Mouse (Mus musculus) granulocyte monocyte progenitor cell, adult 5-6 weeks (primary cell): ENCODE data around the gene Uba6. TPM values are rescaled to one million over a fixed set of nuclear protein-coding genes. Genes with fewer than 3 reads are reported as not detected.

Experiments used
- ATAC-seq: replicated peaks from 2 replicates; pipeline ENCODE4 v1.8.0; 2016; ENCODE audit warnings: mild to moderate bottlenecking, moderate TSS enrichment, inconsistent platforms; ENCODE audit not compliant: poor library complexity, severe bottlenecking
- total RNA-seq, 2 experiments: library from RNA; stranded (forward) in 1 of 2; stranded (reverse) in 1 of 2; fragments of 200-712, 200-1000 nt in 1 of 2; fragments of >200 nt in 1 of 2; fragmentation: Nextera tagmentation in 1 of 2; gene quantifications; 2 replicates each; pipeline ENCODE4 v1.2.3; 2014 to 2017

The Uba6 gene
- total RNA-seq, 2 experiments from 2014 or later = 16.1 to 24.4 TPM

DNA sequence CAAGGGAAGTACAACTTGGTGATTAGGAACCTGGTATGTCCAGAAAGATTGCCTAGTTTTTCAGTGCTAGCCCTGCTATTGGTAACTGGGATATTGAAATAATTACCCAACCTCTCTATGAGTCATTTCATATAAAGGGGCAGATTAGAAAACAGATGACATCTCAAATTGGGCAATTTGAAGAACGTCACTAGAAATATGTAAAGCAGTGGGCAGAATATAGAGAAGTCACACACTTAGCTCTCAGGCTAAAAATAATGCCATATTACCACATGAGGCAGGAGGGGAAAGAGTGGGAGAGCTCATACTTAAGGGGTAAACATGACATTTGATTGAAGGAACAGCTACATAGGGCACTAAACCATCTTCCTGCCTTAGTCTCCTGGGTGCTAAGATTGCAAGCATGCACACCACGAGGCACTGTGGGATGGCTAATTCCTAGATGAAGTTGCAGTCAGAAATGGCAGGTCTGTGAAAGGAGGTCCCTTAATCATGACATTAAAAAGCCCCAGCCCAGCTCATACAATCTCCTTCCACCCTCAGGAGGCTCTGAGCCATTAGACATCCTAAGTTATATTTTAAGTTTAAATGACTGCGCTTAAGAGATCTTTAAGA lies 93.8 kb downstream of the Uba6 start:
- ATAC-seq = peak; percentile 95

DNA sequence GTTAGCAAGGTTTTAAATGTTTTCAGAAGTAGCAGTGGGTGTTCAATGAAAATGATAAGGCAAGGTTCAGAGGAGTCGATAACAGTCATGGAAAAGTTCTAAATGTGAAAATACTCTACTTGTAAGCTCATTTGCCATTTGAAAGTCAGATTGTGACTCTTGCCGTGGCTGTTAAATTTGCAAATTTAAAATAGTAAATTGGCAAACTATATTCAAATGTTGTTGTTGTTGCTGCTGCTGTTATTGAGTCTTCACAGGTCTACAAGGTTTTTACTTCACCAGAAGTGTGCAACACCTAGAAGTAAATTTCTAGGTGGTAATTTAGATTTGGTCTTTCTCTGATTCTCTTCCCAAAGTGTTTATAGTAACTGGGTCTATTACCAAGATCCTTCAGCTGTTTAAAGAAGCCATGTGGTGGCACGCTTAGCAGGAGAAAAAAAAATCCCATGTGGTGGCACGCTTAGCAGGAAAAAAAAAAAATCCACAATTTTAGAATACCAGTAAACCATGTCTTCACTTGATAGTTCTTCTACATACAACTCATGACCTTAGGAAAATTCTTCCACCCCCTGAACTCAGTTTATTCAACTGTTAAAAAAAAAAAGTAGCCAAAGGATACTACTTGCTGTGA lies 99.7 kb downstream of the Uba6 start:
- no peak for ATAC-seq

DNA sequence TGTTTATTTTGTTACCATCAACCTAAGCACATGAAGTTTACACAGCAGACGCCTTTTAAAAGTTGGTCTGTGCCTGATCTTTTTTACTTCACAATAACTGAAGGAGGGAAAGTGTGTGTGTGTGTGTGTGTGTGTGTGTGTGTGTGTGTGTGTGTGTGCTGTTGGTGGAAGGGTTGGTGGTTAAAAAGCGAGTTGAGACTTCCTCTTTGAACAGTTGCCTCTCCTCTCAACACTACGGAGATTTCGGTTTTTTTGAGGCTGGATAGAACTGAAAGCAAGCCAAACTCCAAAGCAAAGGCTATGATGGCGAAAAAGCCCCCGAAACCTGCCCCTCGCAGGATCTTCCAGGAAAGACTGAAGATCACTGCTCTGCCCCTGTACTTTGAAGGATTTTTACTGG lies 101.1 kb downstream of the Uba6 start, which contains the start of gene Stap1:
Gene Stap1, plus strand, starts transcription at position 209 of the 400 bp plus-strand sequence.
- peak; percentile 57 for ATAC-seq

DNA sequence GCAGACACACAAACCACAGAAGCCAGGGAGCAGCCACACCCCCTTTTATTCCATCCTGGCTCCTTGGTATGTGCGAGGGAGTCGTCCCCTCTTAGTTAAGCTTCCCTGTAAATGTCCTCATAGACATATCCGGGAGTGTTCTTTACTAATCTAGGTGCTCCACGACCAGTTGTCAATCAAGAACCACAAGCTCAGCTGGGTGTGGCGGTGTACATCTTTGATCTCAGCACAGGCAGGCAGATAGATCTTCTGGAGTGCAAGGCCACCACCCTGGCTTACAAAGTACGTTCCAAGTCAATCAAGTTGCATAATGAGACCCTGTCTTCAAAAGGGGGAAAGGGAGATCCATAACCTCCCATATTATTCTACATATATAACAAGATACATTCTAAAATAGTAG lies 103.5 kb downstream of the Uba6 start:
- ATAC-seq = no peak

DNA sequence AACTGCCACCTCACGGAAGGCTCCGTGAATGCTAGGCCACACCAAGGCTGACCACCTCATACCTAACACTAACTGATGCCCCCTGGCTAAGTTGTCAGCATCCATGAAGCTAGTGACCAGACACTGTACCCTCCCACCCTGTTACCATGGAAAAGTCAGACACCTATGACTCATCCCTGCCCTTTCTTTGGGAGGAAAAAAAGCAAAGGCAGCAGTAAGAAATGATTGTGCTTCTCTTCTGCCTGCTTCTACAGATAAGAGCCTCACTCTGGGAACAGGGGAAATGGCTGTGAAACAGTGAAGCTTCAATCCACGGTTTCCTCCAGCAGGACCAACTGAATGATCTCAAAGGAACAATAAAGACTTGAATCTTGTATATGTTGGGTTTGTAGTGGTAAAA lies 104.2 kb downstream of the Uba6 start:
- peak; percentile 23 for ATAC-seq

DNA sequence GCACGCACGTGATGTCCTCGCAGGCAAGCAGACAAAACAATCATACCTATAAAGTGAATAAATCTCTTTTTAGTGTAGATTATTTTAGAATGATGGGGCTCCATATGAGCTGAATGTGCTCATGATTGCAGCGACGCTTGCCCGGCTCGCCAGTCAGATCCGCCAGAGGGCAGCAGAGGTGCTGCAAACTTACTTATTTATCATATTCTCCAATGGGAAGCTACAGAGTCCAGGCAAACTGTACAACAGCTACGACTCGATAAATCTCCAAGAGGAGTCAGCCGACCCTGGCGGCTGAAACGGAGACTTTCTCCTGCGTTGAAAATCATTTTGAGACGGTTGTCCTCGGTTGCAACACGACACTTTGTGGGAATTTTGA lies 106.1 kb downstream of the Uba6 start:
- peak; percentile 56 for ATAC-seq

DNA sequence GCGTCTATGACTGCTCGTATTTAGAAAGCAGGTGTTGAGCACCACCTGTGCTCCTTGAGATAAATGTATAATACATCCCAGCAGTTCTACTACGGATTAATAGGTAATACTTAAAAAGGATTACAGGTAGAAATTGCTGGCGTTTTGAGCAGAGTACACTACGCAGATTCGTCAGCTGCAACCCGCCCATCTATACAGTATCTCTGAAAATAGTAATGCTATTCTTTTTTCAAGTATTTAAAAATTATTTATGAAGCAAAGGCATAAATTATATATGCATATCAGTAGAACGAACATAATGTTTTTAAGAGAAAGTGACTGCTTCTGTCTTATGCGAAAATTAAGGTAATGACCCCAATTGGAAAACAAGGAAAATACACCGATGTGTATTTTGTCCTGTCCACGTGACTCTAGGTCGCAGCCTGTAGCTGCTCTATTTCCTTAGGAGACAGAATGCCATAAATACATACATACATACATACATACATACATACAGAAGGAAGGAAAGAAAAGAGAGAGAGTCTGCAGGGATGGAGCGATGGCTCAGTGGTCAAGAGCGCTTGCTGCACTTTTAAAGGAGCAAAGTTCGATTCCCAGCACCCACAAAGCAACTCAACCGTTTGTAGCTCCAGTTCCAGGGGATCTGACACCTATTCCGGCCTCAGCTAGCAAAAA lies 106.6 kb downstream of the Uba6 start:
- 0 out of 2 replicates have a peak, but pooled peaks have one; percentile 1 for ATAC-seq

DNA sequence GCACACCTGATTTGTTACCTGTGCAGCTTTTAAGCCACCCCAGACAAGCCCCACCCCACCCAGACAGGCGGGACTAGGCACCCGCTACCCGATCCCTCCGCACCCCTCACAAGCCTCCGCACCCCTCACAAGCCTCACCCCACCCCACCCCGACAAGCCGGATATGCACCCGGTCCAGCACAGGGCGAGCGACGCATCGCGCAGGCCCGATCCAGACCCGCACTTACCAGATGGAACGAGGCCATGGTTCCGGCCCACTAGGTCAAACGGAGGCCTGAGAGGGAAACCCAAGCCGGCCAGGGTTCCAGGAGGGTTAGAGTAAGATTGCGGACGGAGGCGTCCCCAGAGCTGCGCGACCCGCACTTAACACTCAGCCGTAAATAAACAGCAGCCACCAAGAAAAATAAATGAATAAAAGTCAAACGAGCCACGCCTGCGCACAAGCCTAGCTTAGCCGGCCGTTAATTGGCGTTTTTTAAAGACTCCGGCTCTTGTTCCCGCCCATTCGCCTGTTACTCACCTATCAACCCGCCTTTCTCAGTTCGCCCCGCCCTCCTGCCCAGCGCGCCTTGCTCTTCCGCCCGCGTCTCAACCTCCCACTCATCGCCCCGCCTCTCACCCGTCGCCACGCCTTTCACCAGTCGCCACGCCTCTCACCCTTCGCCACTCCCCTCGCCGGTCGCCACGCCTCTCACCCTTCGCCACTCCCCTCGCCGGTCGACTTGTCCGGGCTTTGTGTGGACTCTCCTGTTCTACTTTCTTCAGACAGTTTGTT lies 107.3 kb downstream of the Uba6 start, which contains the start of gene Cenpc1:
Gene Cenpc1, minus strand, starts transcription at position 483 of the 775 bp plus-strand sequence.
- ATAC-seq = peak; percentile 82

DNA sequence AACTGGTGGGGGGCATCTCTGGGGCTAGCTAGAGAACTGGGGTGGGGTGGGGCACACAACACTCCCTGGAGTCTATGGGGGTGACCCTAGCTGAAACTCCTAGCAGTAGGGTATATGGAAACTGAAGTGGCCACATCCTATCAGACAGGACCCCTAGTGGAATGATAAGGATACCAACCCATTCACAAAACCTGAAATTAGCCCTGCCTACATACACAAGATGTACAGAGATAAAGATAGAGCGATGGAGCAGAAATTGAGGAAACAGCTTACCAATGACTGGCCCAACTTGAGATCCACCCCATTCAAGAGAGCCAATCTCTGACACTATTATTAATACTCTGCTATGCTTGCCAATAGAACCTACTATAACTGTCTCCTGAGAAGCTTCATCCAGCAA lies 109.1 kb downstream of the Uba6 start:
- no peak for ATAC-seq

Other genes starting within 250 kb of the Uba6 start
- gene Cenpc1, start 107.2 kb downstream of the Uba6 start, total RNA-seq (2014; fragmentation: Nextera tagmentation) = 26.7 and 28.7 TPM in 2 replicates
- gene Cenpc1, start 107.2 kb downstream of the Uba6 start, total RNA-seq (2017) = 43.5 and 46.1 TPM in 2 replicates
- 23.6 and 25.4 TPM in 2 replicates for gene Stap1, start 101.1 kb downstream of the Uba6 start, total RNA-seq (2014; fragmentation: Nextera tagmentation)
- gene Stap1, start 101.1 kb downstream of the Uba6 start, total RNA-seq (2017) = 43.1 and 63.2 TPM in 2 replicates
- gene Gnrhr, start 25.1 kb upstream of the Uba6 start, total RNA-seq (2014; fragmentation: Nextera tagmentation) = not detected in 2 replicates
- not detected in 2 replicates for gene Gnrhr, start 25.1 kb upstream of the Uba6 start, total RNA-seq (2017)
- gene Tmprss11c, start 116.5 kb upstream of the Uba6 start, total RNA-seq (2014; fragmentation: Nextera tagmentation) = not detected in 2 replicates
- gene Tmprss11c, start 116.5 kb upstream of the Uba6 start, total RNA-seq (2017) = not detected in 2 replicates
- gene Tmprss11d, start 200.6 kb upstream of the Uba6 start, total RNA-seq (2014; fragmentation: Nextera tagmentation) = not detected in 2 replicates
- gene Tmprss11d, start 200.6 kb upstream of the Uba6 start, total RNA-seq (2017) = not detected in 2 replicates